Mouse (Mus musculus) ovary, postnatal 10 days (tissue): Measurements from ENCODE around the gene Hoxb13.

ENCODE experiments used
- DNase-seq: peaks from one replicate; pipeline ENCODE4 v3.0.0; 2022; ENCODE audit warnings: low spot score

Gene Hoxb13

GRCm38 (mm10) chr11:96193521-96194400, at the start of gene Hoxb13:
Gene Hoxb13, plus strand, starts transcription at chr11:96194316.
- DNase-seq, result no peak

DNA sequence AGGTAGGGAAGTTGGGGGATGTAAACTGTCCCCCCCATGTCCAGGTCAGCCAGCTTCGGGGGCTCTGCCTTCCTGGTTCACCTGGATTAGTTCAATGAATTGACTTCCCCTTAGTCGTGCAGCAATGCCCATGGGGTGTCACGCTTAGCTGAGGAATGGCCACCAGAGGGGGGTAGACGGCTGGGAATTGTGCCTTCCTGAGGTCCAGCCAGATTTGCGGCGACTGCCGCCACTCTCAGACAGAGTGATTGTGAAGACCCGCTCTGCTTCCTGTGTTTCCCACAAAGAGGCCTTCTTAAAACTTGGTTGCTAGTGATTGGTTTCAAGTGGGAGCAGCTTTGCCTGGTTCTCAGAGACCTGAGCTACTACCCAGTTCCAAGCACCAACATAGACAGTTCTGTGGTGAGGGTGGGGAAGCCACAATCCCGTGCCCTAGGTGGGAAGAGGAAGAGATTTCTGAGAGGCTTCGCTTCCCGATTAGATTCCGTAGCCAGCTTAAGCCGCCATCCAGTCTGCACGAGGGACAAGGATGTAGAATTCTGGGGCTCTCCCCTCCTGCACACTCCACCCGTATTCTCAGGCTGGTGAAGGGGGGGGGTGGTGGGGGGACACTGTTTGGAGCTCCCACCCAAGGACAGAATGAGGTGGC, 48.4 kb upstream of the Hoxb13 start:
- DNase-seq, result peak; percentile 41

DNA sequence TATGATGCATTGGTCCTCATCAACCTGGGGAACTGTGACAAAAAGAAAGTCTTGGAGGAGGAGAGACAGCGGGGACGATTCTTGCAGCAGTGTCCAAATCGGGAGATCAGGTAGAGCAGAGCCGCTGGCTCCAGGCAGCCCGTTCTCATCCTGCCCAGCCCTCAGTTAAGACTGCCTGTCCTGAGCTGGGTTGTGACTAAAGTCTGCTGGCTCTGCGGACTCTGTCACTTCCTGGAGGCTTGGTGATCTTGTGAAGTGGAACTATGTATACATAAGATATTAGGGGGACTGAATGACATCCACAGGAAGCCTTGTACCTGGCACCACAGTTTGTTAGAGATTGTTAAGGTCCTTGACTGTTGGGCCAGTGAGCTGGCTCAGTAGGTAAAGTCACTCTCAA, 46.6 kb upstream of the Hoxb13 start:
- DNase-seq, result no peak

GRCm38 (mm10) chr11:96164769-96165168, 29.3 kb upstream of the Hoxb13 start:
- no peak for DNase-seq

DNA sequence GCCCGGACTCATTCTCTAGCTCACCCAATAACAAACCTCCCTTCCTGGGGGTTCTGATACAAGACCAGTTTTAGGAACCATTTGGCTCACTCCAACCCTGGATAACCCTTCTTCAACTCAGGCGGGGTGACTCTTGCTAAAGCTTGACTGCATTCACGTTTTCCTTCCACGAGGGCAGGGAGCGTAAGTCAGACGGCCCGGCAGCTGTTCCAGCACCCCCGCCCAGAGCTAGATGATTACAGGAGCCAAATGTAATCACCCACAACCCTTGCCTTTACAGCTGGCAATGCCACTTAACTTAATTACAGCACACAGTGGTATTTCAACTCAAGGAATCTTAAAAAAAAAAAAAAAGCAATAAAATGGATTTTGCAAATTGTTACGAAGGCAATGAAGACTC, 26.0 kb upstream of the Hoxb13 start:
- DNase-seq, result no peak

- DNase-seq, result no peak
Observed at GRCm38 (mm10) chr11:96169016-96169415, 25.1 kb upstream of the Hoxb13 start.

DNA sequence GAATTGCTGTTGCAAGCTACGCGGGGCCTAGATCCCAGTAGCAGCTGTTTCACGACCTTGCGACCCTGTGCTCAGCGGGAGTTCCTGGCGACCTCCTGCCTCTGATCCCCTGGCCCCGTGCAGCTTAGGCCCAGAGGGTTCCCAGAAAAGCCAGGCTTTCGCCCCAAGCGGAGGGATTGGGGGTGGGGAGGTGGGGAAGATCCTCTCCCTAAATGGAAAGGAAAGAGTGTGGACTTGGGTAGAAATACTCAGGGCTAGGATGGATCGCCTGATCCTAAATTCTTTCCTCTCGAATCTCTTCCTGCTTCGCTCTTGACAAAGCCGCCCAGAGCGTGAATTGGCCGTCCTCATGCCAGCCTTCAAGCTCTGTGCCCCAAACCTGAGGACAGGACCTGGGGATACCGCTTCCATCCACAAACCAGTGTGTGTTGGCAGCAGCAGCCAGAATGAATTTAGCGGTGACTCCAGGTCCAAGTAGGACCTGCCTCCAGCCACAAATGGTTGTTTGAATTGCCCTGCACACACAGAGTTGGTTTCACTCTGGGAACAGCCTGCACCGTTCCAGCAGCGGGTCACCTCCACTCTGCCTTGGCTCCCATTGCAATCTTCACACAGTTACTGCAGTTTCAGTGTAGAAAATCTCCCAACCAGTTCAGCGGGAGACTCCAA, 23.3 kb upstream of the Hoxb13 start:
- DNase-seq, result no peak

DNA sequence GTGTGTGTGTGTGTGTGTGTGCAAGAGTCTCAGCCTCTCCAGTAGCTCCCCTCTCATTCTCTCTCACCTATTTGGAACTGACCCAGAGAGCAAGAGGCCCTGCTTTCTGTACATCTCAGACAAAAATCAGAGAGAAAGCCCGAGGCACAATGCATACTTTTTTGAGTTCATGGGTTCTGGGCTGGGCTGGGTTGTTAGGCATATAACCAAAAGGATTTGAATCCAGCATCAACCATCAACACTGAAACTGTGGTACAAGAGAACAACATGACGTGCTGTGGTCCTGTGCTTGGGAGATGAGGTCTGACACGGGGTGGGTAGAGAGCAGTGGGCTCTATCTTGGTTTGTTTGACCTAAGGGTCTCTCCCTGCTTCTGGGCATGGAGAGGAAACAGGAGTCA, 22.5 kb upstream of the Hoxb13 start:
- no peak for DNase-seq

DNA sequence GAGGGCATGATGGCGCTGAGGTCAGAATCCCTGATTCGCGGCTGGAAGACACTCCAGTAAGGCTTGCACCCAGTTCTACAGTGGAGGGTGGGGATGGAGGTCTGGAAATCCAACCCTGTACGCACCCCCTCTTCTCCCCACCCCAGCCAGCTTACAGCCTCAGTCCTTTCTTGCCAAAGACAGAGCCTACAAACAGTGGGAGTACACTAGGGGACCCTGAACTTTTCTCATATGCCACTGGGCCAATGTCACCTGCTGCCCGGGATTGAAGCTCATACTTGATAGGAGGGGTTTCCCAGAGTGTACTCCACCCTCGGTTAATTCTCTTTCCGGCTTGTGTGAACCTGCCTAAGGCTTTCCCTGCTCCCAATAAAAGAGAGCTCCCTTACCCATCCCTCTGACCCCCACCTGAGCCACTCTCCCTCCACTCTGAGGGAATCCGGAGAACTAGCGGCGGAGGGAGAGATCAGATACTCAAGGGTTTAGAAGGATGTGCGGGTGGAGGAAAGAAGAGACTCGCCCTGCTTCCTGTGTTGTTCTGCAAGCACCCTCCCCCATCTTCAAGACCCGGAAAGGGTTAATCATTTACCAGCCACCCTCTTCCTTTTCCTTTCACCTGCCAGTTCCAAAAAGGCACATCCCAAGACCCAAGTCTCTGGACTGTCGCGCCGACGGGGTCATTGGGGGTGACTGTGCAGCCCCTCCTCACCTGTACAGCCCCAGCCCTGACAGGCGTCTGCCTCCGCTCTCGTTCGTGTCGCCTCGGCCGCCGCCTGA, 21.4 kb upstream of the Hoxb13 start:
- no peak for DNase-seq

GRCm38 (mm10) chr11:96173288-96173840, 20.8 kb upstream of the Hoxb13 start:
- DNase-seq, result no peak

DNA sequence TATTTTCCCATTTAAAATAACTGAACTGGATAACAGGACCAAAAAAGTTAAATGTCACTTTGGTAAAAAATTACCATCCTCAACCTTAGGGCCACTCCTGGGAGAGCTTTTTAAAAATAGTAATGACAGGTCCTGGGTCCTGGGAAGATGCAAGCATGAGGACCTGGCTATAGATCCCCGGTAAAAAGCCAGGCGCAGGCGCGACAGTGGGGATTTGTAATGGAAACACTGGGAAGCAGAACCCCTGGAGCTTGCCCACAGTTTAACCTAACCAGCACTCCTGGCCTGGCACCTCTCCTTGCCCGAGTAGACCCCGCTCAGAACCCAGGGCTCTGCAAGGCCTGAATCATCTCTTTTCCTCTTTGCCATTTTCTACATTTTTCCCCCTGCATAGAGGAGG, 19.2 kb upstream of the Hoxb13 start:
- no peak for DNase-seq

GRCm38 (mm10) chr11:96175511-96175910, 18.6 kb upstream of the Hoxb13 start:
- DNase-seq, result no peak

- no peak for DNase-seq
Observed at GRCm38 (mm10) chr11:96175951-96176530, 18.1 kb upstream of the Hoxb13 start.

DNA sequence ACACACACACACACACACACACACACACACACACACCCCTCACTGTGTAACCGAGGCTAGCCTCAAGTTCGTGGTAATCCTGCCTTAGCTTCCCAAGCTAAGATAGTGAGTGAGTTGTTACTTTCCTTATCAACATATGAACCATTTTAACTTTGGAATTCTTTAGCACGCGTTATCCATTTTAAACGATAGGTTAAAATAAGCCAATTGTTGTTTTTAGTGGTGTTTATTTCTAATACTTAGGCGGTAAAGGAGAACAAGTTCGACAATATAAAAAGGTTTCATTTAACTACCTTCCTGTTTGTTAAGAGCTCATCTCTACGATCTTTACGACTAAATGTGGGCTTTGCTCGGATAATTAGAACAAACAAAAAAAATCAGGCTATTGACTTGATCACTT, 17.3 kb upstream of the Hoxb13 start:
- DNase-seq, result no peak

GRCm38 (mm10) chr11:96177546-96178174, 16.5 kb upstream of the Hoxb13 start:
- no peak for DNase-seq

GRCm38 (mm10) chr11:96178356-96178755, 15.8 kb upstream of the Hoxb13 start:
- DNase-seq, result no peak

DNA sequence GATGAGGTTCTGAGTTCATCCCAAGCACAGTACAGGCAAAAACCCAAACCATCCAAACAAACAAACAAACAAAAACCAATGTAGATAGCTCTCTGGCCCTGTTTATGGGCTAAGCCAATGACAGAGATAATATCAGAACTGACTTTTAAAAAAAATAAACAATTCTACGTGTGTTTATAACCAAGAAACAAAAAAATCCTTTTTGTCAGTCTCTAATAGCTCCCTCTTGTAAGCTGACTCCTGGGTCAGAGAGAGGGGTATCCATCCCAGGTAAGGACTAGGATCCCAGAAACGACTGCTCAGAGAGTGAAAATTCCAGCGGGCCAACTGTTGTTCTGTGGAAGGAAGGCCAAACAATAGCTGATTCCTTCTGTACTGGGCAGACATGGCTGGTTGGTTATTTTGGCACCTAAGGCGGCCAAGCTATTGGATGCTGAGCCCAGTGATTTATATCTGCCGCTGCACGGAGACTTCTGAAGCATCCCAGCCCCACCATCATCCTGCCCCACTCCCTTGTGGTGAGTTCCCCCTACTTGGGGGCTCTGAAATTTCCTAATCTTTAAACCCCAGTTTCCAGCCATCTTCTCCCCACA, 15.1 kb upstream of the Hoxb13 start:
- no peak for DNase-seq

GRCm38 (mm10) chr11:96181061-96181460, 13.1 kb upstream of the Hoxb13 start:
- DNase-seq, result no peak

- DNase-seq, result no peak
Observed at GRCm38 (mm10) chr11:96184233-96184632, 9.9 kb upstream of the Hoxb13 start.

- no peak for DNase-seq
Observed at GRCm38 (mm10) chr11:96187321-96187720, 6.8 kb upstream of the Hoxb13 start.
